Mouse (Mus musculus): ENCODE measurements around the gene Ppp2r5c. TPM values are rescaled to one million over a fixed set of nuclear protein-coding genes. Genes with fewer than 3 reads are reported as not detected.

Gene Ppp2r5c
- total and polyA plus RNA-seq, 3 experiments: 14.8 to 118 (median 112) TPM

DNA sequence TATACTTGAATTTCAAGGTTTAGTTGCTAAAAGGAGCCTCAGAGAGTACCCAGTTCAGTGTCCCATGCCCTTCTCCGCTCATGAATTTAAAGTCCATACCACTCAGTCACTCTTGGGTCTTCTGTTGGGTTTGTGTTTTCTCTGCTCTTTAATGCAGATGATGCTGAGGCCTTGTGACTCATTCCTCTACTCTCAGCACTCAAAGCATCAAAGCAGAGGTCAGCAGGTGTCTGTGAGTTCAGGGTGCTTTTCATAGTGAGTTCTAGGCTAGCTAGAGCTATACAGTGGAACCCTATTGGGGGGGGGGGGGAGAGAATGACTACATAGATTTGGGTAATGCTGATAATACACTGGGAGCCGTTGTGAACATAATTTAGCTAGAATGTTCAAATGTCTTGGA, 163.8 kb downstream of the Ppp2r5c start:
- no peak for DNase-seq

GRCm38 (mm10) chr12:110630056-110630455, 183.1 kb downstream of the Ppp2r5c start:
- DNase-seq: no peak

Other genes with a start within 250 kb of the Ppp2r5c start
- 1 to 10 TPM in 1 of 2 experiments, under 1 TPM in 1; 0.58 to 2.3 TPM for gene Dio3, start 168.1 kb upstream of the Ppp2r5c start, total RNA-seq (2021)
- gene Dio3, start 168.1 kb upstream of the Ppp2r5c start, polyA plus RNA-seq (2012; rRNA removed): 2.6 and 6.0 TPM in 2 replicates
- gene Dync1h1, start 154.3 kb downstream of the Ppp2r5c start, total RNA-seq (2021): 100 to 1,000 TPM; 113 to 176 TPM
- 213 and 269 TPM in 2 replicates for gene Dync1h1, start 154.3 kb downstream of the Ppp2r5c start, polyA plus RNA-seq (2012; rRNA removed)
- gene 1700001K19Rik, start 235.5 kb downstream of the Ppp2r5c start, total RNA-seq (2021): not detected
- not detected in 2 replicates for gene 1700001K19Rik, start 235.5 kb downstream of the Ppp2r5c start, polyA plus RNA-seq (2012; rRNA removed)

All from adrenal gland, adult 2 months (tissue).